Mouse (Mus musculus) right cerebral cortex, postnatal 25 days (tissue): Measurements from ENCODE around the gene Gpr107.

Source experiments
- DNase-seq: peaks from one replicate; pipeline ENCODE4 v3.0.0; 2022

Gpr107 gene

GRCm38 (mm10) chr2:31127899-31128298 lies 24.2 kb upstream of the Gpr107 start:
- DNase-seq, result no peak

GRCm38 (mm10) chr2:31129742-31130518 lies 22.2 kb upstream of the Gpr107 start:
- DNase-seq, result no peak

- no peak for DNase-seq
Measured at GRCm38 (mm10) chr2:31130815-31131299, 21.3 kb upstream of the Gpr107 start.

GRCm38 (mm10) chr2:31132682-31133081 lies 19.4 kb upstream of the Gpr107 start:
- DNase-seq, result no peak

GRCm38 (mm10) chr2:31133981-31134380 lies 18.1 kb upstream of the Gpr107 start:
- no peak for DNase-seq

- DNase-seq, result no peak
Measured at GRCm38 (mm10) chr2:31135512-31135931, 16.6 kb upstream of the Gpr107 start.

GRCm38 (mm10) chr2:31136338-31136737 lies 15.8 kb upstream of the Gpr107 start:
- DNase-seq, result no peak

GRCm38 (mm10) chr2:31137018-31137590 lies 15.0 kb upstream of the Gpr107 start:
- DNase-seq, result no peak

- DNase-seq, result no peak
Measured at GRCm38 (mm10) chr2:31139174-31139632, 12.9 kb upstream of the Gpr107 start.

- no peak for DNase-seq
Measured at GRCm38 (mm10) chr2:31139991-31140771, 11.9 kb upstream of the Gpr107 start.

GRCm38 (mm10) chr2:31140772-31141073 lies 11.4 kb upstream of the Gpr107 start:
- no peak for DNase-seq

GRCm38 (mm10) chr2:31141074-31141866 lies 10.8 kb upstream of the Gpr107 start:
- peak; percentile 59 for DNase-seq

- peak; percentile 90 for DNase-seq
Measured at GRCm38 (mm10) chr2:31141867-31142454, 10.2 kb upstream of the Gpr107 start, which contains the start of gene Fnbp1. TSS of gene Fnbp1 (minus strand) at chr2:31142008.

GRCm38 (mm10) chr2:31142505-31142904 lies 9.6 kb upstream of the Gpr107 start:
- DNase-seq, result no peak

GRCm38 (mm10) chr2:31143326-31143725 lies 8.8 kb upstream of the Gpr107 start:
- no peak for DNase-seq

GRCm38 (mm10) chr2:31143768-31144695 lies 8.1 kb upstream of the Gpr107 start:
- DNase-seq, result no peak

GRCm38 (mm10) chr2:31144901-31145300 lies 7.2 kb upstream of the Gpr107 start:
- no peak for DNase-seq

GRCm38 (mm10) chr2:31147054-31147453 lies 5.1 kb upstream of the Gpr107 start:
- no peak for DNase-seq

GRCm38 (mm10) chr2:31150762-31151161 lies 1.4 kb upstream of the Gpr107 start:
- no peak for DNase-seq

- no peak for DNase-seq
Measured at GRCm38 (mm10) chr2:31156846-31157245, 4.7 kb downstream of the Gpr107 start.
